24 mouse cellular contexts compared by ENCODE assay signal in genomic region chr9:71159060-71159626, GRCm38 (mm10). TPM values are rescaled to one million over a fixed set of nuclear protein-coding genes. Genes with fewer than 3 reads are reported as not detected.
"Had no signal": no experiment of that assay in that cellular context is flagged by ENCODE, and none has a peak within 500 bp of the region (broad histone marks: within the 10 kb centered on the region; RNA-seq: fewer than 3 reads in every experiment).

No protein-coding gene starts in this region.

- H3K4me3 ChIP-seq: kidney, embryonic 15.5 days; limb, embryonic 13.5 days; lung, embryonic 15.5 days; megakaryocyte, embryonic 14.5 days; midbrain, embryonic 10.5 days; midbrain, embryonic 13.5 days; myocyte; neural tube, embryonic 13.5 days had no signal

- H3K27ac ChIP-seq: kidney, embryonic 15.5 days; limb, embryonic 13.5 days; lung, embryonic 15.5 days; midbrain, embryonic 10.5 days; midbrain, embryonic 13.5 days; neural tube, embryonic 13.5 days; stomach, postnatal 0 days had no signal

- H3K27me3 ChIP-seq: kidney, embryonic 15.5 days; limb, embryonic 13.5 days; lung, embryonic 15.5 days; megakaryocyte, embryonic 14.5 days; midbrain, embryonic 13.5 days; neural tube, embryonic 13.5 days had no signal

- H3K36me3 ChIP-seq: kidney, embryonic 15.5 days; limb, embryonic 13.5 days; lung, embryonic 15.5 days; midbrain, embryonic 10.5 days; midbrain, embryonic 13.5 days; neural tube, embryonic 13.5 days had no signal

- ATAC-seq: inflammation-experienced regulatory T-cells, adult 6 months; midbrain, embryonic 13.5 days; midbrain, embryonic 16.5 days had no signal

- H3K4me2 ChIP-seq: kidney, embryonic 15.5 days; limb, embryonic 13.5 days; lung, embryonic 15.5 days; midbrain, embryonic 13.5 days; neural tube, embryonic 13.5 days had no signal

- H3K9ac ChIP-seq: kidney, embryonic 15.5 days; limb, embryonic 13.5 days; lung, embryonic 15.5 days; midbrain, embryonic 13.5 days; neural tube, embryonic 13.5 days had no signal

- H3K9me3 ChIP-seq: kidney, embryonic 15.5 days; limb, embryonic 13.5 days; lung, embryonic 15.5 days; megakaryocyte, embryonic 14.5 days; midbrain, embryonic 10.5 days; midbrain, embryonic 13.5 days; neural tube, embryonic 13.5 days had no signal

- DNase-seq: kidney, adult 11 months; kidney, adult 8-10 months; kidney, postnatal 14 days; kidney, postnatal 4 days; left cerebral cortex, postnatal 4 days; lung, adult 18-20 months; lung, postnatal 10 days; lung, postnatal 36 days; retina, postnatal 1 day; right cerebral cortex, postnatal 25 days; thymus, adult 18-20 months; thymus, postnatal 36 days had no signal

- H3K4me1 ChIP-seq: kidney, embryonic 15.5 days; limb, embryonic 13.5 days; lung, embryonic 15.5 days; midbrain, embryonic 10.5 days; midbrain, embryonic 13.5 days; neural tube, embryonic 13.5 days had no signal

RNA-seq across cellular contexts. Expression of gene Aqp9, which starts 9.3 kb away (rescaled TPM):
- polyA plus RNA-seq: inflammation-experienced regulatory T-cells, adult 6 months had no signal

RNA-seq across cellular contexts. Expression of gene Aldh1a2, which starts 56.4 kb away (rescaled TPM):
- total RNA-seq: neutrophil, adult 5-6 weeks had no signal
